In genomic region chr5:146571830-146572734, GRCm38 (mm10) we compare ENCODE assay signal across 14 mouse cellular contexts. TPM values are rescaled to one million over a fixed set of nuclear protein-coding genes. Genes with fewer than 3 reads are reported as not detected.
DNase-seq lines count a peak whose midpoint lies in the region; ATAC-seq and TF ChIP-seq lines count a peak whose summit lies in the region.
"Not testable (repeated sequence)": the region's sequence is repeated elsewhere in the genome, so short reads cannot be mapped to it uniquely, and the experiment has no call there.
"Had no signal": no experiment of that assay in that cellular context is flagged by ENCODE, and none has a peak within 500 bp of the region (broad histone marks: within the 10 kb centered on the region; RNA-seq: fewer than 3 reads in every experiment).

No protein-coding gene starts in this region.

- intact Hi-C loops in heart, postnatal 14 days (cut with DNase I), result not testable (repeated sequence)
- intact Hi-C loops in left cerebral cortex, postnatal 36 days (cut with DNase I), result loop anchor here (5.0 kb wide), 1 partner anchor 75 kb away; no protein-coding TSS in a partner anchor

- not testable (repeated sequence) for H3K4me3 ChIP-seq in cortical plate, adult 2 months (ENCODE audit: insufficient read depth, low read length); intestine, embryonic 16.5 days (ENCODE audit: low read length)

- H3K4me2 ChIP-seq in intestine, embryonic 16.5 days (ENCODE audit: low read depth, low read length), result not testable (repeated sequence)

- ATAC-seq in intestine, embryonic 16.5 days, result 0 out of 2 replicates have a peak, but pooled peaks have one; percentile 36

- not testable (repeated sequence) for TF ChIP-seq POLR2A in cortical plate, adult 2 months (IDR thresholded peaks at IDR 0.05; ENCODE audit: extremely low read depth, insufficient read depth, low read length)

- WGBS in intestine, embryonic 16.5 days, result 64% methylated on average over 6 of the region's 6 CpGs

- TF ChIP-seq CTCF in cortical plate, adult 2 months (IDR thresholded peaks at IDR 0.05; ENCODE audit: extremely low read depth, insufficient read depth, low read length), result not testable (repeated sequence)

- not testable (repeated sequence) for H3K27me3 ChIP-seq in intestine, embryonic 16.5 days (replicated peaks; ENCODE audit: control insufficient read depth, insufficient read depth, low read length)

- H3K36me3 ChIP-seq in intestine, embryonic 16.5 days (ENCODE audit: control insufficient read depth, insufficient read depth, low read length), result not testable (repeated sequence)

- H3K9ac ChIP-seq in intestine, embryonic 16.5 days (ENCODE audit: low read depth, low read length), result not testable (repeated sequence)

- peak; percentile 67 for DNase-seq in MN1 (ENCODE audit: low spot score)
- peak; percentile 94 for DNase-seq in heart, adult 11 months
- peak; percentile 37 to 64 for DNase-seq in heart, postnatal 14 days
- peak; percentile 85 for DNase-seq in layer of hippocampus, adult 9-11 months
- DNase-seq in left cerebral cortex, postnatal 36 days (ENCODE audit: low spot score in 2 of 2), result peak; percentile 62 to 66
- peak; percentile 73 for DNase-seq in right cerebral cortex, adult 18-20 months

- peak overlapping the region; percentile 53; the same call in 1 of the 2 replicates for H3K27ac ChIP-seq in cortical plate, adult 2 months (ENCODE audit: insufficient read depth, low read length)
- H3K27ac ChIP-seq in intestine, embryonic 16.5 days (ENCODE audit: low read length), result not testable (repeated sequence)

- not testable (repeated sequence) for H3K4me1 ChIP-seq in cortical plate, adult 2 months (ENCODE audit: control insufficient read depth, insufficient read depth, low read length); intestine, embryonic 16.5 days (ENCODE audit: control insufficient read depth, insufficient read depth, low read length)

- not testable (repeated sequence) for H3K9me3 ChIP-seq in intestine, embryonic 16.5 days (ENCODE audit: control insufficient read depth, low read length)

RNA-seq across cellular contexts. Expression of gene Gpr12, which starts 13.0 kb away (rescaled TPM):
- polyA plus RNA-seq in cortical plate, adult 2 months (2012; rRNA removed), result 37.7 and 41.2 TPM in 2 replicates
- total RNA-seq in heart, postnatal 14 days (2021), result not detected
- polyA plus RNA-seq in intestine, embryonic 16.5 days (2015; fragmentation: Nextera tagmentation; extraction: Ambion mirVana), result not detected in 2 replicates
- total RNA-seq in left cerebral cortex, postnatal 36 days (2021), result 10 to 100 TPM; 28.5 to 34.1 TPM
- polyA plus RNA-seq: gonadal fat pad, adult 2 months; hindbrain, embryonic 10.5 days had no signal

RNA-seq across cellular contexts. Expression of gene Gm3415, which starts 16.1 kb away (rescaled TPM):
- not detected in 2 replicates for polyA plus RNA-seq in cortical plate, adult 2 months (2012; rRNA removed)
- not detected for total RNA-seq in heart, postnatal 14 days (2021)
- polyA plus RNA-seq in intestine, embryonic 16.5 days (2015; fragmentation: Nextera tagmentation; extraction: Ambion mirVana), result not detected in 2 replicates
- not detected for total RNA-seq in left cerebral cortex, postnatal 36 days (2021)
- total RNA-seq: adrenal gland, postnatal 10 days had no signal
- polyA plus RNA-seq: embryonic facial prominence, embryonic 11.5 days; gonadal fat pad, adult 2 months; hindbrain, embryonic 10.5 days; limb, embryonic 13.5 days; liver, embryonic 15.5 days had no signal

RNA-seq across cellular contexts. Expression of gene Gm3409, which starts 34.6 kb away (rescaled TPM):
- not detected in 2 replicates for polyA plus RNA-seq in cortical plate, adult 2 months (2012; rRNA removed)
- total RNA-seq in heart, postnatal 14 days (2021), result not detected
- not detected in 2 replicates for polyA plus RNA-seq in intestine, embryonic 16.5 days (2015; fragmentation: Nextera tagmentation; extraction: Ambion mirVana)
- not detected for total RNA-seq in left cerebral cortex, postnatal 36 days (2021)
- total RNA-seq: adrenal gland, postnatal 10 days had no signal
- polyA plus RNA-seq: embryonic facial prominence, embryonic 11.5 days; gonadal fat pad, adult 2 months; hindbrain, embryonic 10.5 days; limb, embryonic 13.5 days; liver, embryonic 15.5 days had no signal

RNA-seq across cellular contexts. Expression of gene Gm3404, which starts 46.5 kb away (rescaled TPM):
- polyA plus RNA-seq in cortical plate, adult 2 months (2012; rRNA removed), result not detected in 2 replicates
- not detected for total RNA-seq in heart, postnatal 14 days (2021)
- not detected in 2 replicates for polyA plus RNA-seq in intestine, embryonic 16.5 days (2015; fragmentation: Nextera tagmentation; extraction: Ambion mirVana)
- total RNA-seq in left cerebral cortex, postnatal 36 days (2021), result not detected
- total RNA-seq: adrenal gland, postnatal 10 days had no signal
- polyA plus RNA-seq: embryonic facial prominence, embryonic 11.5 days; gonadal fat pad, adult 2 months; hindbrain, embryonic 10.5 days; limb, embryonic 13.5 days; liver, embryonic 15.5 days had no signal

RNA-seq across cellular contexts. Expression of gene Gm3402, which starts 58.2 kb away (rescaled TPM):
- not detected in 2 replicates for polyA plus RNA-seq in cortical plate, adult 2 months (2012; rRNA removed)
- total RNA-seq in heart, postnatal 14 days (2021), result not detected
- polyA plus RNA-seq in intestine, embryonic 16.5 days (2015; fragmentation: Nextera tagmentation; extraction: Ambion mirVana), result not detected in 2 replicates
- total RNA-seq in left cerebral cortex, postnatal 36 days (2021), result not detected
- total RNA-seq: adrenal gland, postnatal 10 days had no signal
- polyA plus RNA-seq: embryonic facial prominence, embryonic 11.5 days; gonadal fat pad, adult 2 months; hindbrain, embryonic 10.5 days; limb, embryonic 13.5 days; liver, embryonic 15.5 days had no signal

Comparison
In these comparisons a context has a peak if more than half of its experiments do, and no peak if none do; other contexts are left out.
1. RNA of gene Gpr12, which starts 13.0 kb away (total RNA-seq): 28.5 to 34.1 TPM in left cerebral cortex, postnatal 36 days; not detected in heart, postnatal 14 days; every median in the first group is over 10 times any median in the second.
2. Peak in every context shown above with its lines, with median percentiles within 50 percentile points of each other: DNase-seq.